Mouse (Mus musculus) ES-E14 (cell line): ENCODE data around the gene Chd8. TPM values are rescaled to one million over a fixed set of nuclear protein-coding genes. Genes with fewer than 3 reads are reported as not detected.
"Not testable (repeated sequence)": the region's sequence is repeated elsewhere in the genome, so short reads cannot be mapped to it uniquely, and the experiment has no call there.

Experiments used
- DNase-seq: peaks from one replicate; pipeline ENCODE4 v3.0.0-alpha.2; 2013; ENCODE audit warnings: low read depth, low spot score
- H3K27ac ChIP-seq: 2 replicates; pipeline ENCODE4 v1.5.1; 2012; ENCODE audit warnings: low read depth, mild to moderate bottlenecking, low read length, moderate library complexity, mixed read lengths; ENCODE audit not compliant: poor library complexity, insufficient read depth, severe bottlenecking
- H3K36me3 ChIP-seq: 2 replicates; pipeline ENCODE4 v1.6.1; 2012; ENCODE audit warnings: mild to moderate bottlenecking, low read length, moderate library complexity, mixed read lengths; ENCODE audit not compliant: control insufficient read depth, poor library complexity, insufficient read depth, severe bottlenecking
- H3K4me1 ChIP-seq, 2 experiments: fragments of 150-350 bp in 1 of 2; sonication (generic) in 1 of 2; 2 replicates each; pipeline ENCODE4 v1.6.1; 2012; ENCODE audit warnings: low read length in 2 of 2, mild to moderate bottlenecking in 1 of 2, mixed read lengths in 1 of 2; ENCODE audit not compliant: control insufficient read depth in 2 of 2, insufficient read depth in 2 of 2, poor library complexity in 1 of 2
- H3K4me3 ChIP-seq, 2 experiments: fragments of 150-350 bp in 1 of 2; sonication (generic) in 1 of 2; 2 replicates each; pipeline ENCODE4 v1.5.1; 2012; ENCODE audit warnings: low read length in 2 of 2, low read depth in 1 of 2, mild to moderate bottlenecking in 1 of 2, mixed read lengths in 1 of 2; ENCODE audit not compliant: insufficient read depth in 1 of 2, poor library complexity in 1 of 2, severe bottlenecking in 1 of 2
- H3K9ac ChIP-seq: 2 replicates; pipeline ENCODE4 v1.6.1; 2012; ENCODE audit warnings: low read depth, mild to moderate bottlenecking, low read length, mixed read lengths; ENCODE audit not compliant: poor library complexity, insufficient read depth, severe bottlenecking
- H3K9me3 ChIP-seq: fragments of 150-350 bp; sonication (generic); 2 replicates; pipeline ENCODE4 v1.6.1; 2012; ENCODE audit warnings: low read depth, mild to moderate bottlenecking, low read length; ENCODE audit not compliant: control insufficient read depth, insufficient read depth
- CHD2 ChIP-seq: IDR thresholded peaks from 2 replicates; pipeline ENCODE4 v1.6.1; 2014; ENCODE audit warnings: mild to moderate bottlenecking, low read depth, low read length, inconsistent platforms
- HCFC1 ChIP-seq: IDR thresholded peaks from 2 replicates; pipeline ENCODE4 v1.6.1; 2012; ENCODE audit warnings: low read length, inconsistent platforms, borderline replicate concordance; ENCODE audit not compliant: insufficient read depth
- MAFK ChIP-seq: IDR thresholded peaks from 2 replicates; pipeline ENCODE4 v1.6.1; 2014; ENCODE audit warnings: mild to moderate bottlenecking, low read depth, low read length, inconsistent platforms; ENCODE audit not compliant: insufficient read depth
- ZC3H11A ChIP-seq: IDR thresholded peaks from 2 replicates; pipeline ENCODE4 v1.6.1; 2012; ENCODE audit warnings: low read depth, mild to moderate bottlenecking, inconsistent platforms, low read length, borderline replicate concordance
- ZNF384 ChIP-seq: IDR thresholded peaks from 2 replicates; pipeline ENCODE4 v1.6.1; 2012; ENCODE audit warnings: low read depth, low read length, inconsistent platforms
- in situ Hi-C, 2 experiments: fragments of 600-800 bp; cut with MboI; formaldehyde crosslinking; loops; one replicate each; pipeline ENCODE4 v1.15.1; 2025; ENCODE audit warnings: low sequenced_read_pairs in 2 of 2, inconsistent platforms in 1 of 2; ENCODE audit not compliant: unreplicated experiment in 2 of 2
- total RNA-seq: library from RNA; depleted of rRNA; stranded (reverse); fragments of 300-350 nt; gene quantifications from 2 replicates; pipeline ENCODE4 v1.2.3, GENCODE M21; 2012; rRNA removed

Chd8 gene
- total RNA-seq: 45.1 and 82.1 TPM in 2 replicates

- peak within 1 kb of the TSS; percentile 88 for H3K27ac ChIP-seq
- peak; percentile 94 for DNase-seq
- in situ Hi-C loops: no loop called here
- no peak for TF ChIP-seq ZC3H11A
- TF ChIP-seq ZNF384: no peak
- peak; percentile 67 for TF ChIP-seq HCFC1
- no peak for TF ChIP-seq MAFK
- TF ChIP-seq CHD2: no peak
- peak within 1 kb of the TSS; percentile 95 to 96 for H3K4me3 ChIP-seq
- no peaks in the 10 kb centered on the region for H3K9me3 ChIP-seq
- H3K9ac ChIP-seq: peak within 1 kb of the TSS; percentile 95
- H3K36me3 ChIP-seq: peaks cover 2% of the 10 kb centered on the region; the same call in 1 of the 2 replicates
- H3K4me1 ChIP-seq: peaks cover 1 to 5% of the 10 kb centered on the region in 2 experiments; a peak in 1 of 4 replicates
These were observed at the start of gene Chd8 for GRCm38 (mm10) chr14:52257484-52258213. Gene Chd8, minus strand, starts transcription at chr14:52257780.

GRCm38 (mm10) chr14:52306100-52306499 lies 48.5 kb upstream of the Chd8 start:
- TF ChIP-seq ZC3H11A (no peak), ZNF384 (no peak), HCFC1 (no peak), CHD2 (no peak), MAFK (no peak)
- no peak for DNase-seq
- Histone ChIP-seq H3K9ac (peak overlapping the region; percentile 62; the same call in 1 of the 2 replicates), H3K4me1 (no peaks in the 10 kb centered on the region), H3K4me3 (no peak overlapping the region), H3K9me3 (no peaks in the 10 kb centered on the region), H3K27ac (no peak overlapping the region), H3K36me3 (no peaks in the 10 kb centered on the region)
- in situ Hi-C loops: no loop called here

GRCm38 (mm10) chr14:52304644-52305271 lies 47.2 kb upstream of the Chd8 start, which contains the start of gene Mettl3:
Gene Mettl3, minus strand, starts transcription at chr14:52305128.
- Histone ChIP-seq H3K36me3 (peaks cover 5% of the 10 kb centered on the region), H3K4me3 (peak within 1 kb of the TSS; percentile 83 to 84), H3K9ac (peak within 1 kb of the TSS; percentile 92), H3K4me1 (no peaks in the 10 kb centered on the region), H3K27ac (peak within 1 kb of the TSS; percentile 96), H3K9me3 (no peaks in the 10 kb centered on the region)
- TF ChIP-seq HCFC1 (peak; percentile 92), CHD2 (no peak), ZC3H11A (no peak)
- peak; percentile 87 for DNase-seq
- in situ Hi-C loops: no loop called here

- in situ Hi-C loops, H3K4me1 ChIP-seq, H3K4me3 ChIP-seq, DNase-seq, H3K9ac ChIP-seq, H3K9me3 ChIP-seq, H3K27ac ChIP-seq: not testable (repeated sequence)
- peak; percentile 77 for TF ChIP-seq ZNF384
- peaks cover 11% of the 10 kb centered on the region for H3K36me3 ChIP-seq
These were observed 45.9 kb upstream of the Chd8 start for GRCm38 (mm10) chr14:52303517-52303916.
